Mouse (Mus musculus) ES-Bruce4 (cell line): ENCODE measurements around the gene Rab5if.

ENCODE experiments used
- CTCF ChIP-seq: IDR thresholded peaks from one replicate; pipeline ENCODE4 v1.8.1; 2011; ENCODE audit warnings: low read depth, low read length
- POLR2A ChIP-seq: IDR thresholded peaks from one replicate; pipeline ENCODE4 v1.8.1; 2011; ENCODE audit warnings: low read length; ENCODE audit not compliant: insufficient read depth

DNA sequence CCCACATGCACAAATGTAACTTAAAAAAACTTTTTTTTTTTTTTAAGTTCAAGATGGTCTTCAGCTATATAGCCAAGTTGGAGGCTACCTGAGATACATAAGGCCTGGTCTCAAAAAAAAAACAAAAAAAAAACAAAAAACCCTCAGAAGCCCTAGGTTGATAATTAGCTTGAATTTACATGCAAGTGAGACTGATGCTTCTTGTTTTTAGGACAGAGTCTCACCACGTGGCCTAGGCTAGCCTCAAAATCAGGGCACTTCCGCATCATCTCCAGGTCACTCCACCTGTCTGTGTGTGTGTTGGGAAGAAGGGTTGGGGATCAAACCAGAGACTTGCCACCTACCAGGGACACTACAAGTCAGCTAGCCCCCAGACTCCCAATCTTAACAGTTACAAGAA is 5.1 kb upstream of the Rab5if start, which contains the start of gene 4930518I15Rik:
- no peak for TF ChIP-seq CTCF
- no peak for TF ChIP-seq POLR2A
